Mouse (Mus musculus) heart, postnatal 0 days (tissue): ENCODE results near the gene St3gal3. TPM values are rescaled to one million over a fixed set of nuclear protein-coding genes. Genes with fewer than 3 reads are reported as not detected.

Source experiments
- ATAC-seq: fragments of 200-750 bp; cut with Nextera tagmentation; 2 replicates; pipeline ENCODE4 v1.8.0; 2017; ENCODE audit warnings: low read depth, moderate number of reproducible peaks, moderate library complexity; ENCODE audit not compliant: insufficient read depth
- DNase-seq: peaks from one replicate; pipeline ENCODE4 v3.0.0-alpha.2; 2016; ENCODE audit warnings: low spot score
- H3K27ac ChIP-seq: fragments of 300-500 bp; sonication (generic); 2 replicates; pipeline ENCODE4 v1.5.1; 2014; ENCODE audit warnings: low read depth, mild to moderate bottlenecking
- H3K27me3 ChIP-seq: fragments of 300-500 bp; sonication (generic); 2 replicates; pipeline ENCODE4 v1.6.1; 2014; ENCODE audit warnings: low read length, mixed read lengths; ENCODE audit not compliant: control insufficient read depth, insufficient read depth
- H3K36me3 ChIP-seq: fragments of 300-500 bp; sonication (generic); replicated peaks from 2 replicates; pipeline ENCODE4 v1.6.1; 2014; ENCODE audit warnings: low read length, mixed read lengths; ENCODE audit not compliant: control insufficient read depth, insufficient read depth
- H3K4me1 ChIP-seq: fragments of 300-500 bp; sonication (generic); 2 replicates; pipeline ENCODE4 v1.6.1; 2014; ENCODE audit warnings: antibody characterized with exemption; ENCODE audit not compliant: control insufficient read depth, insufficient read depth
- H3K4me2 ChIP-seq: fragments of 300-500 bp; sonication (generic); 2 replicates; pipeline ENCODE4 v1.6.1; 2014; ENCODE audit warnings: low read depth, mild to moderate bottlenecking, low read length, moderate library complexity
- H3K4me3 ChIP-seq: fragments of 300-500 bp; sonication (generic); 2 replicates; pipeline ENCODE4 v1.5.1; 2014; ENCODE audit warnings: low read depth, low read length
- H3K9ac ChIP-seq: fragments of 300-500 bp; sonication (generic); replicated peaks from 2 replicates; pipeline ENCODE4 v1.6.1; 2014; ENCODE audit warnings: low read depth, low read length, mixed read lengths
- H3K9me3 ChIP-seq: fragments of 300-500 bp; sonication (generic); replicated peaks from 2 replicates; pipeline ENCODE4 v1.6.1; 2016; ENCODE audit warnings: low read length; ENCODE audit not compliant: control insufficient read depth
- CTCF ChIP-seq: IDR thresholded peaks from 2 replicates; pipeline ENCODE4 v1.5.1; 2016; ENCODE audit warnings: antibody characterized with exemption, control low read depth, low read depth
- EP300 ChIP-seq: IDR thresholded peaks from 2 replicates; pipeline ENCODE4 v1.6.1; 2016; ENCODE audit warnings: antibody characterized with exemption, low read depth
- WGBS: fragments of 180-500 bp; shearing (Covaris S2); extraction: QIAGEN DNeasy Blood & Tissue Kit; methylation state at CpG from one replicate; pipeline ENCODE4 v1.1.7; 2014; 5-methylcytosine and 5-hydroxymethylcytosine counted together
- polyA plus RNA-seq: library from polyadenylated mRNA; unstranded; fragments of >200 nt; fragmentation: Nextera tagmentation; extraction: Ambion mirVana; gene quantifications from 2 replicates; pipeline ENCODE4 v1.2.1, GENCODE M21; 2015
- total RNA-seq: library from RNA; depleted of rRNA; stranded (reverse); fragments of >200 nt; gene quantifications from 2 replicates; pipeline ENCODE4 v1.2.3, GENCODE M21; 2014; ENCODE audit warnings: low replicate concordance

Gene St3gal3
- total and polyA plus RNA-seq, 2 experiments from 2014 or later = 8.2 to 44.5 TPM

DNA sequence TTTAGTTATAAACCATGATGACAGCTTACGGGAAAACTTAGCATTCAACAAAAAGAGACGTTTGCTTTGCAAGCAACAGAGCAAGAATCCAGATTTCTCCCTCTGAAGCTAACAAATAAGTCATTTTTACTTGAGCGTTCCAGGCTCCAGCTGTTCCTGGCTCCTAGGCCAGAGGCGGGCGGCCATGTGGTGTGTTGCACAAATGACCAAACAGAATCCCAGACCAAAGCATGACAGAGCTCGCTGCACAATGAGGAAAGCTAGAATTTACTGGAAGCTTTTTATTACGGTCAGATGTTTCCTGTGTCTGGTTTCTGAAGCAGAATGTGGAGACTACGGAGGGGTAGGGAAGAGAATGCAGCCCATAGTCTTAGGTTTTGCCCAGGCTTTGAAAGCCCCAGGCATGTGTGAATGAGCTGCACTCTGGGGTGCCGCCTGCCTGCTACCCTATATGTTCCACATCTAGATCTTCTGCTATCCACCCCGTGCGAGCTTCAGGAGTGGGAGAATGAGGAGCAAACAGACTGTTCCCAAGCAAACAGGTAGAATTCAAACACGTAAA is 76.5 kb downstream of the St3gal3 start:
- DNase-seq (no peak), ATAC-seq (no peak)
- Histone ChIP-seq H3K36me3 (peaks cover 4% of the 10 kb centered on the region; the same call in 1 of the 2 replicates), H3K4me2 (no peak overlapping the region), H3K9ac (no peak overlapping the region), H3K27me3 (no peaks in the 10 kb centered on the region), H3K27ac (peak overlapping the region; percentile 53), H3K4me1 (peaks cover 21% of the 10 kb centered on the region), H3K4me3 (no peak overlapping the region), H3K9me3 (no peaks in the 10 kb centered on the region)
- WGBS = 71% methylated on average over 12 of the region's 12 CpGs
- TF ChIP-seq EP300 = no peak
- TF ChIP-seq CTCF = no peak

DNA sequence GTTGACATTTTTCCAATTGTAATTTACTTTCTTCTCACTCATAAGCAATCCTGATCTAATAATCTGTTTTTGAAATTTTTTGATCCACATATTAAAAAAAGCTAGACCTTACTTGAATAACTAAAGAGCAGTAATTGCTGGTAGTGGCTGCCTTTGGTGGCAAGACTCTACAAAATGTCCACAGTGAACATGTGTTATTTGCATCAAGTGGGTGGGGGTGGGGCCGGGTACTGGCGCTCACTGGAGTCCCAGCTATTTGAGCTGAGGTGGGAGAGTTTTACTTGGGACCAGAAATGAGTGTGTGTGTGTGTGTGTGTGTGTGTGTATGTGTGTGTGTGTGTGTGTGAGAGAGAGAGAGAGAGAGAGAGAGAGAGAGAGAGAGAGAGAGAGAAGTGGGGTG is 77.6 kb downstream of the St3gal3 start:
- Histone ChIP-seq H3K9ac (no peak overlapping the region), H3K27me3 (no peaks in the 10 kb centered on the region), H3K4me1 (peaks cover 17% of the 10 kb centered on the region), H3K4me3 (no peak overlapping the region), H3K4me2 (no peak overlapping the region), H3K36me3 (peaks cover 4% of the 10 kb centered on the region; the same call in 1 of the 2 replicates), H3K27ac (peak overlapping the region; percentile 76; the same call in 1 of the 2 replicates), H3K9me3 (no peaks in the 10 kb centered on the region)
- ATAC-seq = no peak
- 44% methylated on average over 2 of the region's 2 CpGs for WGBS
- TF ChIP-seq CTCF (no peak), EP300 (no peak)
- no peak for DNase-seq

DNA sequence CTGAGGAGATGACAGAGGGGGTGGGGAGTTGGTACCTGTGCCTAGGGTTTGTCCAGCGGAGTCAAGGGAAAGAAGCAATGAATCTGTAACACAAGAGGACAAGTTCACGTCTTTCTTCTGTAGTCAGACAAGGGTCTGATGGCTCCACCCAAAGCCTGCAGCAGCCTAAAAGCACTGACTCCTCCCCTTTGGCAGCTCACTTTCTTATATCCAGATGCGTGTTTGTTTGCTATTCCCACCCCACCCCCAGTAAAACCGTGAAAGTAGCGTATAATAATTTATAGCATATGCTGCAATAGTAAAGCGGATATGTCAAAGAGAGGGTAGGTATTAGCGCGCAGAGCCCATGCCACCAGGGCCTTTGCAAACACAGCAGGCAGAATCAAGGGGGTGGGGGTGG is 80.1 kb downstream of the St3gal3 start:
- no peak for DNase-seq
- ATAC-seq = no peak
- H3K4me1 ChIP-seq = peaks cover 10% of the 10 kb centered on the region
- TF ChIP-seq EP300 (no peak), CTCF (no peak)
- peaks cover 4% of the 10 kb centered on the region; the same call in 1 of the 2 replicates for H3K36me3 ChIP-seq
- no peak overlapping the region for H3K4me3 ChIP-seq
- no peaks in the 10 kb centered on the region for H3K9me3 ChIP-seq
- H3K4me2 ChIP-seq = no peak overlapping the region
- H3K9ac ChIP-seq = no peak overlapping the region
- H3K27ac ChIP-seq = no peak overlapping the region
- WGBS = 89% methylated on average over 8 of the region's 8 CpGs
- H3K27me3 ChIP-seq = no peaks in the 10 kb centered on the region

DNA sequence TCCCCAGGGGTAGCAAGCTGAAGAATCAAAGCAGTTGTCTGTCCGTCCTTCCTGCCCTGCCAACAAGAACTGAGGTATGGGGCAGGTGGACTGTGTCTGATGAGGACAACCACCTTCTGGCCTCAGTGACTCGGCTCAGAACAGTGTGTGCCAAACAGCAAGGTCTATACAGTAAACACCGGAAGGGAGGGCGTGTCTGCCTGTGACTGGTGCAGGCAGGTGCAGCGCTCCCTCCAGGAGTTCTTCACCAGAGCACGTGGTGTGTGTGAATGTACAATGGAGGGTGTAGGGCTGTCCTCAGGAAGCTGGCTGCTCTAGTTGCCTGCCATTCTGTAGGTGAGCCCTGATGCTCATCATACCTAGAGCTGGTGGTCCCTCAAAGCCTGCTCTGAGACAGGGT is 80.8 kb downstream of the St3gal3 start:
- Histone ChIP-seq H3K9me3 (no peaks in the 10 kb centered on the region), H3K36me3 (peaks cover 4% of the 10 kb centered on the region; the same call in 1 of the 2 replicates), H3K4me1 (peaks cover 10% of the 10 kb centered on the region; the same call in 1 of the 2 replicates), H3K4me3 (no peak overlapping the region), H3K4me2 (no peak overlapping the region), H3K27ac (no peak overlapping the region), H3K27me3 (no peaks in the 10 kb centered on the region), H3K9ac (no peak overlapping the region)
- TF ChIP-seq CTCF (no peak), EP300 (no peak)
- DNase-seq = no peak
- WGBS = 91% methylated on average over 6 of the region's 6 CpGs
- no peak for ATAC-seq

DNA sequence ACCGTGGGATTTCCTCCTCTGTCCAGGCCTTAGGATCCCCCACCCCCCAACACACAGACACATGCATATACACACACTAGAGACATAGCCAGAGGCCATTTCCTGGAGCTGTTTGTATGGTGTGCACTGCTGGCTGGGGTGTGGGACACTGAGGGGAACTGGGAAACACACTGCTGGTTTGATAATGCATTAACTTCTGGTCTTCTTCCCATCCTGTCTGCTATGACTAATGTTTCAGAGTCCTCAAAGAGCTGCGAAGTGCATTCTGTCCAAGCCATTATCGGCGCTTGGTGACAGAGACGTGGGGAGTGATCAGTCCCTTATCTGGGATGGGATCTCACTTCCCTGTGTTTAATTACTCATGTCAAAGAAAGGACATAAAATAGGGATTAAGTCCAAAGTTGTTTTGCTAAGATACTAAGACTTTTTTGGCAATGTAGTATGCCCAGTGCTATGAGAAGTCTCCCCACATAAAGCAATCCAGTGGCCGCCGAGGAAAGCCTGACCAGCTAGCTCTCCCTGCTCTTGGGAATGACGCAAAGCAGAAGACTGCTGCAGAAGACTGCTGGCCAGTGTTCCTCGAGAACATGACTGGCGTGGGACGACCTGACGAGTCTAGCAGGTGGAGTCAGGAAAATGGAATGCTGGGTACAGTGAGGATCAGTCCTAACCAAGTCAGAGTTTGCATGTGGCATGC is 85.0 kb downstream of the St3gal3 start:
- ATAC-seq = peak; percentile 86
- Histone ChIP-seq H3K36me3 (peaks cover 4% of the 10 kb centered on the region; the same call in 1 of the 2 replicates), H3K27me3 (no peaks in the 10 kb centered on the region), H3K27ac (peak overlapping the region; percentile 50), H3K4me2 (no peak overlapping the region), H3K4me1 (0 out of 2 replicates have a peak, but pooled peaks cover 7% of the 10 kb centered on the region), H3K9ac (no peak overlapping the region), H3K9me3 (no peaks in the 10 kb centered on the region), H3K4me3 (no peak overlapping the region)
- DNase-seq = peak; percentile 66
- 27% methylated on average over 12 of the region's 12 CpGs for WGBS
- TF ChIP-seq EP300 (no peak), CTCF (no peak)
